Mouse (Mus musculus) gastrocnemius, postnatal 25 days (tissue): ENCODE data around the gene Camkv. TPM values are rescaled to one million over a fixed set of nuclear protein-coding genes. Genes with fewer than 3 reads are reported as not detected.

Experiments used
- DNase-seq: peaks from one replicate; pipeline ENCODE4 v3.0.0; 2022
- total RNA-seq, 2 experiments: library from RNA; stranded (reverse); gene quantifications; 1 replicate in 1 of 2; 2 replicates in 1 of 2; pipeline ENCODE4 v1.2.3; 2021

Gene Camkv
- total RNA-seq, 2 experiments from 2014 or later = 0.18 to 0.38 TPM

- no peak for DNase-seq
These were observed 27.4 kb downstream of the Camkv start for GRCm38 (mm10) chr9:107962916-107963315.

- DNase-seq = peak; percentile 77
These were observed 28.2 kb downstream of the Camkv start for GRCm38 (mm10) chr9:107963700-107964099.

- DNase-seq = no peak
These were observed 29.2 kb downstream of the Camkv start for GRCm38 (mm10) chr9:107964681-107965080.

GRCm38 (mm10) chr9:107966676-107967075 is 31.2 kb downstream of the Camkv start:
- no peak for DNase-seq

- DNase-seq = no peak
These were observed 32.0 kb downstream of the Camkv start for GRCm38 (mm10) chr9:107967437-107967836.

- no peak for DNase-seq
These were observed 33.1 kb downstream of the Camkv start for GRCm38 (mm10) chr9:107968531-107968930.

- DNase-seq = no peak
These were observed 34.8 kb downstream of the Camkv start for GRCm38 (mm10) chr9:107970311-107970710.

GRCm38 (mm10) chr9:107971690-107972541 is 36.4 kb downstream of the Camkv start:
- no peak for DNase-seq

- no peak for DNase-seq
These were observed 39.2 kb downstream of the Camkv start for GRCm38 (mm10) chr9:107974491-107975171.

GRCm38 (mm10) chr9:107975399-107976386 is 40.2 kb downstream of the Camkv start, which contains the start of gene Uba7:
Uba7 (plus strand) TSS chr9:107975505.
- no peak for DNase-seq

GRCm38 (mm10) chr9:107978815-107979214 is 43.3 kb downstream of the Camkv start:
- no peak for DNase-seq

- DNase-seq = no peak
These were observed 46.5 kb downstream of the Camkv start for GRCm38 (mm10) chr9:107981684-107982605.

GRCm38 (mm10) chr9:107982681-107983346 is 47.3 kb downstream of the Camkv start, which contains the start of gene Gm20661:
Gm20661 (plus strand) TSS chr9:107983058.
- peak; percentile 78 for DNase-seq

GRCm38 (mm10) chr9:107983421-107983890 is 48.0 kb downstream of the Camkv start:
- peak; percentile 90 for DNase-seq

- DNase-seq = no peak
These were observed 48.7 kb downstream of the Camkv start for GRCm38 (mm10) chr9:107984052-107984753.

- no peak for DNase-seq
These were observed 49.2 kb downstream of the Camkv start for GRCm38 (mm10) chr9:107984754-107985055.

GRCm38 (mm10) chr9:107985131-107986119 is 50.0 kb downstream of the Camkv start, which contains the start of gene Inka1:
Inka1 (minus strand) TSS chr9:107985879.
- DNase-seq = peak; percentile 93

- peak; percentile 73 for DNase-seq
These were observed 50.9 kb downstream of the Camkv start for GRCm38 (mm10) chr9:107986376-107986775.
